Mouse (Mus musculus): ENCODE measurements at regions not wholly inside any gene's neighbourhood (a gene's known extent, or its start where the extent isn't known, plus 50 kb on each side); places are given as distances from the start of the nearest gene placed in this dataset.

- H3K4me3 ChIP-seq (ENCODE audit: insufficient read depth, low read length): no peak overlapping the region
Observed at GRCm38 (mm10) chr14:46004078-46004477, 346.1 kb upstream of the Ddhd1 start.

DNA sequence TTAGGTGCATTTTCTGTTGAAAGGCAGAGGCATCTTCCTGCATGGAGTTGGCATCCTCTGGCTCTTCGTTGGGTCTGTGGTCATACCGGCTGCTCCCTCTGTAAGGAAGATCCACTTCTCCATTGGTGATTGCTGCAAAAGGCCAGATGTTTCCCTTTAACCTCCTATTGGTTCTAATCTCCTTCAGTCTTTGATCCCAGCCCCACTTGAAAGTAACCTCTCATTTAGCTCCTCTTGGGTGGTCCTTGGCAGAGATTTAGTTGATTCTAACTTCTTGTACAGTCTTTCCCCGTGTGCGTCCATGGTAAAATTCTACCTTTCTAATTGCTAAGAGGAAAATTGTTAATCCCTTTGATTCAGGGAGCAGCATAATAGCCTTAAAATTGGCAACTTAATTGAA, 347.4 kb upstream of the Ddhd1 start:
- no peak overlapping the region for H3K27ac ChIP-seq (ENCODE audit: insufficient read depth, low read length)
- TF ChIP-seq CTCF (IDR thresholded peaks at IDR 0.05; ENCODE audit: borderline replicate concordance, insufficient read depth, low read length): no peak
- TF ChIP-seq POLR2A (IDR thresholded peaks at IDR 0.05; ENCODE audit: low read depth, low read length): no peak
- H3K4me1 ChIP-seq (ENCODE audit: control insufficient read depth, insufficient read depth, low read length): no peaks in the 10 kb centered on the region
- H3K4me3 ChIP-seq (ENCODE audit: insufficient read depth, low read length): no peak overlapping the region

More at GRCm38 (mm10) chr14:46004078-46004477, 346.1 kb upstream of the Ddhd1 start:
- Histone ChIP-seq H3K27ac (ENCODE audit: insufficient read depth, low read length) (no peak overlapping the region), H3K4me1 (ENCODE audit: control insufficient read depth, insufficient read depth, low read length) (no peaks in the 10 kb centered on the region)
- no peak for TF ChIP-seq POLR2A (IDR thresholded peaks at IDR 0.05; ENCODE audit: low read depth, low read length)
- TF ChIP-seq CTCF (IDR thresholded peaks at IDR 0.05; ENCODE audit: borderline replicate concordance, insufficient read depth, low read length): no peak

DNA sequence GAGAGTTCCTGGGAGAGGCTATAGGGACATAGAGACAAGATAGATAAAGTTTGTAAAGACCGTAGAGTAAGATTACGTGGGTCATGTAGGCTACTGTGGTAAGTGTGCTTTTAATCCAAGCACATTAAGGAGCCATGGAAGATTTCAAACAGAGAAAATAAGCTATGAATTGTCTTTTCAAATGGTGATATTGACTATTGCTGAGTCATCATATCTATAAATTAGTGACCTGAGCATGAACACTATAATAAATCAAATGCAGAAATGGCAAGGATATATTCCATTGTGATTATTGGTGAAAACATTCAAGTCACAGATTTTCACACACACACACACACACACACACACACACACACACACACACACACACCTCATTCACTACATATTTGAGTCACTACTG, 355.3 kb upstream of the Ddhd1 start:
- Histone ChIP-seq H3K27ac (ENCODE audit: insufficient read depth, low read length) (no peak overlapping the region), H3K4me1 (ENCODE audit: control insufficient read depth, insufficient read depth, low read length) (no peaks in the 10 kb centered on the region), H3K4me3 (ENCODE audit: insufficient read depth, low read length) (no peak overlapping the region)
- TF ChIP-seq CTCF (IDR thresholded peaks at IDR 0.05; ENCODE audit: borderline replicate concordance, insufficient read depth, low read length) (no peak), POLR2A (IDR thresholded peaks at IDR 0.05; ENCODE audit: low read depth, low read length) (no peak)

- TF ChIP-seq CTCF (IDR thresholded peaks at IDR 0.05; ENCODE audit: borderline replicate concordance, insufficient read depth, low read length) (no peak), POLR2A (IDR thresholded peaks at IDR 0.05; ENCODE audit: low read depth, low read length) (no peak)
- no peaks in the 10 kb centered on the region for H3K4me1 ChIP-seq (ENCODE audit: control insufficient read depth, insufficient read depth, low read length)
Observed at GRCm38 (mm10) chr14:46014090-46014489, 356.1 kb upstream of the Ddhd1 start.

DNA sequence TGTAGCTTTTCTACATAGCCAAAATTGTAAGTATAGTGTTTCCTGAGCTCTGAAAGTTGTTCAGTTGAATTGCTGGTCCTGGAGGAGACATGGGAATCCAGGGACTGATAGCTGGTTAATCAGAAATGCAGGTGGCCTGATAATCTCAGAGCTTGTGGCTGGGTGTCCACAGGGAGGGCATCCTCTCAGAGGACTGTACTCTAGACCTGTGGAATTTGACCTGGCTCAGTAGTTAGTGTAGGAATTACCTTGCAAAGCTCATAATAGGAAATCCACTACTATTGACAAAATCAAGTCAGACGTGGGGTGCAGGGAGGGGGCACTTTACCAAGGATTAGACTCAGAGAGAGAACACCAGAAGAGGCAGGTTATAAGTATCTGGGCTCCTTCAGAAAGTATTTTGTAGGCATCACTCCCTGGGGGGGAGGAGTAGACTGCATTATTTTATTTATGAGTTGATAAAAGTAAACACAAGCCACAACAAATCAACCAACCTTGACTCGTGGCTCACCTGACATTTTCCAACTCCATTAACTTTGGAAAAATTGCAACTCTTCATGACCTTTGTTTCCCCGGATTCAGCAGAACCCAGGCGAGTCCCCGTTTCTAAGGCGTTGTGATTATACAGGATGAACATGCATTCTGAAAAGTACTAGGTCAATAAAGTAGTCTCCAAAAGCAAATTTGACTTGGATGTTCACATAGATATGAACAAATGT, 357.9 kb upstream of the Ddhd1 start:
- Histone ChIP-seq H3K4me3 (ENCODE audit: insufficient read depth, low read length) (no peak overlapping the region), H3K27ac (ENCODE audit: insufficient read depth, low read length) (no peak overlapping the region), H3K4me1 (ENCODE audit: control insufficient read depth, insufficient read depth, low read length) (no peaks in the 10 kb centered on the region)
- TF ChIP-seq CTCF (IDR thresholded peaks at IDR 0.05; ENCODE audit: borderline replicate concordance, insufficient read depth, low read length) (no peak), POLR2A (IDR thresholded peaks at IDR 0.05; ENCODE audit: low read depth, low read length) (no peak)

More at GRCm38 (mm10) chr14:46014090-46014489, 356.1 kb upstream of the Ddhd1 start:
- no peak overlapping the region for H3K27ac ChIP-seq (ENCODE audit: insufficient read depth, low read length)
- no peak overlapping the region for H3K4me3 ChIP-seq (ENCODE audit: insufficient read depth, low read length)

DNA sequence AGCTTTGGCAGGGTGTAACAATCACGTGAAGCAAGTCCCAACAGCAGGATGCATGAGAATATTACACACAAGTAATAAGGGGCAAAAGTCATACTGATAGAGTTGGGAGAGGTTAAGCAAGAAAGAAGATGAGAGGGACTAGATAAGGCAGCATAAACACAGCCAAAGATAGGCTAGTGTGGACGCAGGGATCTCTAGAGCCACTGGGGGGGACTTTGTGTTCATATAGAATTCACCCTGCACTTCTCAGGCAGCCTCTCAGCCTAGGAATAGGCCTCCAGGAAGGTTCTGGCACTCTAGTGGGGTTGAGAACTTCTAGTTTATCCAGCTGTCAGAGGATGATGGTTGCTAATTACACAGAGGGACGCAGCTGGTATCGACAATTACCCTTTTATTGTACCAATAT, 358.8 kb upstream of the Ddhd1 start:
- Histone ChIP-seq H3K4me3 (ENCODE audit: insufficient read depth, low read length) (no peak overlapping the region), H3K27ac (ENCODE audit: insufficient read depth, low read length) (no peak overlapping the region), H3K4me1 (ENCODE audit: control insufficient read depth, insufficient read depth, low read length) (no peaks in the 10 kb centered on the region)
- TF ChIP-seq CTCF (IDR thresholded peaks at IDR 0.05; ENCODE audit: borderline replicate concordance, insufficient read depth, low read length): no peak

GRCm38 (mm10) chr14:46017286-46017685, 359.3 kb upstream of the Ddhd1 start:
- no peak overlapping the region for H3K4me3 ChIP-seq (ENCODE audit: insufficient read depth, low read length)
- H3K27ac ChIP-seq (ENCODE audit: insufficient read depth, low read length): no peak overlapping the region
- no peaks in the 10 kb centered on the region for H3K4me1 ChIP-seq (ENCODE audit: control insufficient read depth, insufficient read depth, low read length)

DNA sequence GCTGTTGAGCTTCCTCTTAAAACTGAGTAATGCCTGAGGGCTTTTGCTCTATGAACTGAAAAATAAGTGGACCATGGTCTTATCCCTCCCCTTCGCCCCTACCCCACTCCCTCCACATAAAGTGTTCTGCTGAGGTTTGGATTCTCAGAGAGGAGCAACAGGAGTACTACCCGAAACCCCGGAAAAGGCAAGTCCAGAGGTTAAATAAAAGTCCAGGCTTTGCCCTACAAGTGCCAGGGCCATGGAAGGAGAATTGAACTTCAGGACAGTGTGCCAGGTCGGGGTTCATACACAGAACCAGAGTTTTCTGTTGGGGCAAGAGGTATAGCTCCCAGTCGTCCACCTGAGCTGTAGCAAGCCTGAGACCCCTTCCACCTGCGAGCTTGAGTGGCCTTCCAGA, 360.0 kb upstream of the Ddhd1 start:
- no peaks in the 10 kb centered on the region for H3K4me1 ChIP-seq (ENCODE audit: control insufficient read depth, insufficient read depth, low read length)
- no peak overlapping the region for H3K4me3 ChIP-seq (ENCODE audit: insufficient read depth, low read length)
- TF ChIP-seq CTCF (IDR thresholded peaks at IDR 0.05; ENCODE audit: borderline replicate concordance, insufficient read depth, low read length): no peak
- TF ChIP-seq POLR2A (IDR thresholded peaks at IDR 0.05; ENCODE audit: low read depth, low read length): no peak
- H3K27ac ChIP-seq (ENCODE audit: insufficient read depth, low read length): no peak overlapping the region

More at GRCm38 (mm10) chr14:46017286-46017685, 359.3 kb upstream of the Ddhd1 start:
- TF ChIP-seq CTCF (IDR thresholded peaks at IDR 0.05; ENCODE audit: borderline replicate concordance, insufficient read depth, low read length): no peak
- no peak for TF ChIP-seq POLR2A (IDR thresholded peaks at IDR 0.05; ENCODE audit: low read depth, low read length)

DNA sequence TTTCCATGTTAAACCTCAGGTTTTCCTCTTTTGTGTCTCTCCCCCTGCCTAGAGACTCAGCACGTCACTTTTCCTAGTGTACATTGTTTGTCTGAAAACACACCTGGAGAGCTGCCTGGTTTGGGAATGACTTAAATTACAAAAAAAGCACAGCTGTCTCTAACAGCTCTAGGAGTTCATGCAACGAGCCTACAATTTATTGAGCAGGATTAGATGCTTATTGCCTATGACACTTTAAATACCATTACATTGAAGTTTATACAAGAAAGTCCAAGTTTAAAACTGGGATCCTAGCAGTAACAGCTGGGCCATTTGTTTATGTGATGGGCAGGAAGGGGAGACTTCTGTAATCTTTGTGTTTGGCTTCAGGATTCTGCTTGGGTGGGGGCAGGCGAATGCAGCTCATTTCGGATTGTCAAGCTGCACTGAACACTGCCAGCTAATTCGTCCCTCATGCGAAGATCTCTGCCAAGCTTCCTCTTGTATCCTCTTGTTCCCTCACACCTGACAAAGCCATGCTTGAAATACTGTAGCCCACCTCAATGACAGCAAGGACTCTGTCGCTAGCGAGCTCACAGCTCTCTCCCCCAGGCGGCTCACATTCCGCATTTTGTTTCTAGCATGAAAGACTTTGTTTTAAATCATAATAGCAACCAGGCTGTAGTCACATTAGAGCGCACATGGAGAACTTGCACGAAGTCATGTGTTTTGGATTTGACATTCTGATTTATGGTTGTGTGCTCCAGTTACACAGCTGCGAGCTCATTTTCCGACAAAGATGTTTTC, 359.8 kb upstream of the Gm15217 start:
- H3K4me1 ChIP-seq (ENCODE audit: control insufficient read depth, insufficient read depth, low read length): no peaks in the 10 kb centered on the region
- TF ChIP-seq CTCF (IDR thresholded peaks at IDR 0.05; ENCODE audit: borderline replicate concordance, insufficient read depth, low read length) (no peak), POLR2A (IDR thresholded peaks at IDR 0.05; ENCODE audit: low read depth, low read length) (no peak)
- H3K27ac ChIP-seq (ENCODE audit: insufficient read depth, low read length): no peak overlapping the region
- H3K4me3 ChIP-seq (ENCODE audit: insufficient read depth, low read length): no peak overlapping the region

GRCm38 (mm10) chr14:46034301-46034700, 344.9 kb upstream of the Gm15217 start:
- no peak for TF ChIP-seq POLR2A (IDR thresholded peaks at IDR 0.05; ENCODE audit: low read depth, low read length)
- TF ChIP-seq CTCF (IDR thresholded peaks at IDR 0.05; ENCODE audit: borderline replicate concordance, insufficient read depth, low read length): no peak
- Histone ChIP-seq H3K27ac (ENCODE audit: insufficient read depth, low read length) (no peak overlapping the region), H3K4me1 (ENCODE audit: control insufficient read depth, insufficient read depth, low read length) (no peaks in the 10 kb centered on the region), H3K4me3 (ENCODE audit: insufficient read depth, low read length) (no peak overlapping the region)
